Mouse (Mus musculus) myocyte (in vitro differentiated cells): ENCODE data around the gene Tnfrsf8.
A peak's percentile ranks its signal among the peaks of the same experiment; 100 is the strongest.

Source experiments
- MAX ChIP-seq: IDR thresholded peaks from one replicate; pipeline ENCODE4 v1.6.1; 2011; ENCODE audit warnings: low read depth, mild to moderate bottlenecking, control low read depth
- MYOD1 ChIP-seq, 3 experiments: IDR thresholded peaks; one replicate each; pipeline ENCODE4 v1.6.1; 2011; ENCODE audit warnings: control low read depth in 2 of 3, low read depth in 2 of 3, mild to moderate bottlenecking in 2 of 3, moderate library complexity in 1 of 3; ENCODE audit not compliant: insufficient read length in 2 of 3, control insufficient read depth in 1 of 3
- POLR2A ChIP-seq: IDR thresholded peaks from one replicate; pipeline ENCODE4 v1.6.1; 2011; ENCODE audit warnings: low read depth, mild to moderate bottlenecking, control low read depth, moderate library complexity; ENCODE audit not compliant: insufficient read length
- POLR2AphosphoS2 ChIP-seq: IDR thresholded peaks from one replicate; pipeline ENCODE4 v1.6.1; 2011; ENCODE audit warnings: low read depth, control low read depth; ENCODE audit not compliant: insufficient read length
- TCF3 ChIP-seq: IDR thresholded peaks from one replicate; pipeline ENCODE4 v1.6.1; 2011; ENCODE audit warnings: low read depth, control low read depth; ENCODE audit not compliant: insufficient read length
- USF1 ChIP-seq: IDR thresholded peaks from one replicate; pipeline ENCODE4 v1.6.1; 2011; ENCODE audit warnings: low read depth, mild to moderate bottlenecking, control low read depth, moderate library complexity

DNA sequence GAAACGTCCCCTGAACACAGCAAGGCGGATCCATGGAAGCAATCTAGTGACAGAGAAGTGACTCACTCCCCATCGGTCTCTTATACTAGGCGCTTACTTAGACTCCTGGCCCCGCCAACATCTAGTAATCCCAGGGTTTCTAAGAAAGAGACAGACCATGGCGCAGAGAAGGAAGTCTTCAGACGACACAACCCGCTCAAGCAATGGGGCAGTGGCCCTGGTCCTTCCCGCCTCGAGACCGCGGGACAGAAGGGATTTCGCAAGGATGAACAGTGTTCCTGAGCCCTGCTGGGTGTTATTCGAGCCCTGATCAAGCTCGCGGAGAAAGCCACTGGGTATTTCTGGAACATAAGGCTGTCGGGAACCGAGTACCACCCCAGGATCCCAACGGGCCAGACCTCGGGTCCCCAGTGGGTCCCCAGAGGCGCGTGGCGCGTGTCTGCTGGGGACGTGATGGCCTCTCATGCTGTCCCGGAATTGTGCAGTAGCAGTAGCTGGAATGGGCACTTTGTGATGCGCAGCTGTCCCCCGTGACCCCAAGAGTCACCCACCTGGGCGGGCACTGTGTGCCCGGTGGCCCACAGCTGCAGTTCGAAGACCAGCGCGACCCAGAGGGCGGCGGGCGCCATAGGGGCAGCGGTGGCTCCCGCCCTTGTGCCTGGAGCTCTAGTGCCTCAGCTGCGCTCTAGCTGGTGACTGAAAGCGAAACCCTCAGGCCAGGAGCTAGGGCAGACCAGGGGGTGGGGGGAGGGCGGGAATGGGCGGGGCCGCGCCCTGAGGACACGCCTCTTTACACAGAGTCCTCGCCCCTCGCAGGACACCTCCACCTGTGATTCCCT is 68.6 kb downstream of the Tnfrsf8 start, which contains the start of gene Tnfrsf1b:
- TF ChIP-seq POLR2A (peak; percentile 97), MAX (no peak), TCF3 (no peak), USF1 (no peak), POLR2AphosphoS2 (peak; percentile 98), MYOD1 (IDR thresholded peaks at IDR 0.05; ENCODE audit: control insufficient read depth in 1 of 3, insufficient read length in 2 of 3, low read depth in 2 of 3) (peak in 1 of 3 experiments; percentile 42)
